22 mouse cellular contexts compared by ENCODE assay signal in genomic region chr8:89655369-89655768, GRCm38 (mm10).
DNase-seq lines count a peak whose midpoint lies in the region; ATAC-seq and TF ChIP-seq lines count a peak whose summit lies in the region.
"Had no signal": no experiment of that assay in that cellular context is flagged by ENCODE, and none has a peak within 500 bp of the region (broad histone marks: within the 10 kb centered on the region; RNA-seq: fewer than 3 reads in every experiment).

No protein-coding gene starts in this region.

- H3K36me3 ChIP-seq in forebrain, embryonic 14.5 days (ENCODE audit: control insufficient read depth, insufficient read depth, low read length): no peaks in the 10 kb centered on the region
- no peaks in the 10 kb centered on the region for H3K36me3 ChIP-seq in forebrain, postnatal 0 days (ENCODE audit: insufficient read depth)
- H3K36me3 ChIP-seq in midbrain, embryonic 10.5 days: no peaks in the 10 kb centered on the region
- H3K36me3 ChIP-seq in midbrain, embryonic 13.5 days: no peaks in the 10 kb centered on the region
- H3K36me3 ChIP-seq in embryonic facial prominence, embryonic 15.5 days: no peaks in the 10 kb centered on the region
- no peaks in the 10 kb centered on the region for H3K36me3 ChIP-seq in limb, embryonic 13.5 days
- H3K36me3 ChIP-seq: heart, embryonic 12.5 days; hindbrain, embryonic 13.5 days had no signal

- no peak overlapping the region for H3K4me3 ChIP-seq in forebrain, embryonic 14.5 days (ENCODE audit: low read depth, low read length)
- no peak overlapping the region for H3K4me3 ChIP-seq in forebrain, postnatal 0 days (ENCODE audit: low read depth, low read length)
- H3K4me3 ChIP-seq in midbrain, embryonic 10.5 days: no peak overlapping the region
- H3K4me3 ChIP-seq in midbrain, embryonic 13.5 days (replicated peaks): no peak overlapping the region
- H3K4me3 ChIP-seq in embryonic facial prominence, embryonic 15.5 days (replicated peaks): no peak overlapping the region
- peak overlapping the region; percentile 8; the same call in 1 of the 2 replicates for H3K4me3 ChIP-seq in limb, embryonic 13.5 days
- H3K4me3 ChIP-seq: heart, embryonic 12.5 days; hindbrain, embryonic 13.5 days had no signal

- H3K27ac ChIP-seq in forebrain, embryonic 14.5 days (ENCODE audit: low read depth, low read length): no peak overlapping the region
- H3K27ac ChIP-seq in forebrain, postnatal 0 days (ENCODE audit: low read depth, low read length): no peak overlapping the region
- H3K27ac ChIP-seq in midbrain, embryonic 10.5 days (replicated peaks): peak overlapping the region; percentile 33; the same call in 1 of the 2 replicates
- H3K27ac ChIP-seq in midbrain, embryonic 13.5 days: no peak overlapping the region
- peak overlapping the region; percentile 2; the same call in 1 of the 2 replicates for H3K27ac ChIP-seq in embryonic facial prominence, embryonic 15.5 days (replicated peaks)
- peak overlapping the region; percentile 55 for H3K27ac ChIP-seq in limb, embryonic 13.5 days
- H3K27ac ChIP-seq: hindbrain, embryonic 13.5 days had no signal

- H3K9ac ChIP-seq in forebrain, embryonic 14.5 days (ENCODE audit: low read length): no peak overlapping the region
- H3K9ac ChIP-seq in forebrain, postnatal 0 days: no peak overlapping the region
- no peak overlapping the region for H3K9ac ChIP-seq in midbrain, embryonic 13.5 days (replicated peaks)
- H3K9ac ChIP-seq in embryonic facial prominence, embryonic 15.5 days: no peak overlapping the region
- no peak overlapping the region for H3K9ac ChIP-seq in limb, embryonic 13.5 days
- H3K9ac ChIP-seq: heart, embryonic 12.5 days; hindbrain, embryonic 13.5 days; liver, postnatal 0 days had no signal

- H3K4me2 ChIP-seq in forebrain, embryonic 14.5 days (ENCODE audit: low read length): no peak overlapping the region
- no peak overlapping the region for H3K4me2 ChIP-seq in forebrain, postnatal 0 days (ENCODE audit: low read depth)
- H3K4me2 ChIP-seq in midbrain, embryonic 13.5 days (replicated peaks): no peak overlapping the region; the same call in 1 of the 2 replicates
- peak overlapping the region; percentile 6; the same call in 1 of the 2 replicates for H3K4me2 ChIP-seq in embryonic facial prominence, embryonic 15.5 days (replicated peaks)
- peak overlapping the region; percentile 50 for H3K4me2 ChIP-seq in limb, embryonic 13.5 days (replicated peaks)
- H3K4me2 ChIP-seq: heart, embryonic 12.5 days; hindbrain, embryonic 13.5 days had no signal

- H3K4me1 ChIP-seq in forebrain, embryonic 14.5 days (ENCODE audit: control insufficient read depth, insufficient read depth, low read length): peaks cover 2% of the 10 kb centered on the region; the same call in 1 of the 2 replicates
- no peaks in the 10 kb centered on the region for H3K4me1 ChIP-seq in forebrain, postnatal 0 days (ENCODE audit: insufficient read depth)
- peaks cover 22% of the 10 kb centered on the region for H3K4me1 ChIP-seq in midbrain, embryonic 10.5 days
- no peaks in the 10 kb centered on the region for H3K4me1 ChIP-seq in midbrain, embryonic 13.5 days (replicated peaks)
- 0 out of 2 replicates have a peak, but pooled peaks cover 13% of the 10 kb centered on the region for H3K4me1 ChIP-seq in embryonic facial prominence, embryonic 15.5 days
- peaks cover 37% of the 10 kb centered on the region for H3K4me1 ChIP-seq in limb, embryonic 13.5 days

- no peak for ATAC-seq in forebrain, embryonic 14.5 days
- ATAC-seq in forebrain, postnatal 0 days: no peak
- no peak for ATAC-seq in midbrain, embryonic 13.5 days
- no peak for ATAC-seq in embryonic facial prominence, embryonic 15.5 days (ENCODE audit: insufficient number of reproducible peaks, low FRiP score, low TSS enrichment, low read depth)
- peak; percentile 16; the same call in 1 of the 2 replicates for ATAC-seq in limb, embryonic 13.5 days (ENCODE audit: low FRiP score, low read depth)
- ATAC-seq: inflammation-experienced regulatory T-cells, adult 6 months; liver, postnatal 0 days; midbrain, embryonic 16.5 days had no signal

- DNase-seq in forebrain, embryonic 14.5 days (ENCODE audit: low spot score): peak; percentile 22
- DNase-seq in forebrain, postnatal 0 days: no peak
- no peak for DNase-seq in midbrain, embryonic 10.5 days (ENCODE audit: low spot score)
- DNase-seq in spleen, adult 12 weeks (ENCODE audit: low spot score): no peak
- DNase-seq: adrenal gland, postnatal 25 days; B cell, adult 2 months; cerebellum, adult 11-12 months; cerebellum, postnatal 25 days; embryo, embryonic 11 days; gastrocnemius, postnatal 10 days; heart, adult 11 months; liver, postnatal 0 days; lung, postnatal 10 days; right cerebral cortex, adult 18-20 months; thymus, adult 2 months had no signal

- 44% methylated on average over 14 of the region's 14 CpGs for WGBS in forebrain, embryonic 14.5 days
- WGBS in forebrain, postnatal 0 days: 43% methylated on average over 14 of the region's 14 CpGs
- 71% methylated on average over 14 of the region's 14 CpGs for WGBS in midbrain, embryonic 10.5 days
- WGBS in midbrain, embryonic 13.5 days: 54% methylated on average over 14 of the region's 14 CpGs
- 56% methylated on average over 14 of the region's 14 CpGs for WGBS in embryonic facial prominence, embryonic 15.5 days
- WGBS in limb, embryonic 13.5 days: 37% methylated on average over 14 of the region's 14 CpGs

- no peaks in the 10 kb centered on the region for H3K9me3 ChIP-seq in forebrain, embryonic 14.5 days (replicated peaks; ENCODE audit: control insufficient read depth, low read length)
- no peaks in the 10 kb centered on the region for H3K9me3 ChIP-seq in forebrain, postnatal 0 days (ENCODE audit: low read length)
- H3K9me3 ChIP-seq in midbrain, embryonic 10.5 days (replicated peaks): no peaks in the 10 kb centered on the region
- no peaks in the 10 kb centered on the region for H3K9me3 ChIP-seq in midbrain, embryonic 13.5 days
- H3K9me3 ChIP-seq in embryonic facial prominence, embryonic 15.5 days (replicated peaks): no peaks in the 10 kb centered on the region
- H3K9me3 ChIP-seq in limb, embryonic 13.5 days: no peaks in the 10 kb centered on the region
- H3K9me3 ChIP-seq: heart, embryonic 12.5 days; hindbrain, embryonic 13.5 days had no signal

- H3K27me3 ChIP-seq in forebrain, embryonic 14.5 days (replicated peaks; ENCODE audit: control insufficient read depth, insufficient read depth, low read length): no peaks in the 10 kb centered on the region
- peaks cover 14% of the 10 kb centered on the region for H3K27me3 ChIP-seq in forebrain, postnatal 0 days (ENCODE audit: insufficient read depth, low read length)
- H3K27me3 ChIP-seq in midbrain, embryonic 10.5 days (ENCODE audit: low read depth, poor library complexity, severe bottlenecking): peaks cover 7% of the 10 kb centered on the region; the same call in 1 of the 2 replicates
- peaks cover 11% of the 10 kb centered on the region; the same call in 1 of the 2 replicates for H3K27me3 ChIP-seq in midbrain, embryonic 13.5 days
- H3K27me3 ChIP-seq in embryonic facial prominence, embryonic 15.5 days: 0 out of 2 replicates have a peak, but pooled peaks cover 4% of the 10 kb centered on the region
- H3K27me3 ChIP-seq in limb, embryonic 13.5 days: peaks cover 83% of the 10 kb centered on the region
- H3K27me3 ChIP-seq: heart, embryonic 12.5 days had no signal

- no peak for TF ChIP-seq CTCF in forebrain, postnatal 0 days (IDR thresholded peaks at IDR 0.05; ENCODE audit: low read depth)

Comparison
In these comparisons a context has a peak if more than half of its experiments do, and no peak if none do; other contexts are left out.
1. H3K27ac ChIP-seq: peak in midbrain, embryonic 10.5 days (single experiment), embryonic facial prominence, embryonic 15.5 days (single experiment) and limb, embryonic 13.5 days (single experiment); none in forebrain, embryonic 14.5 days (single experiment), forebrain, postnatal 0 days (single experiment) and midbrain, embryonic 13.5 days (single experiment).
2. H3K4me2 ChIP-seq: peak in embryonic facial prominence, embryonic 15.5 days (single experiment) and limb, embryonic 13.5 days (single experiment); none in forebrain, embryonic 14.5 days (single experiment), forebrain, postnatal 0 days (single experiment) and midbrain, embryonic 13.5 days (single experiment).